ENCODE assay signal across 8 mouse cellular contexts in genomic region chr12:39956396-39956795, GRCm38 (mm10).
DNase-seq lines count a peak whose midpoint lies in the region; ATAC-seq lines count a peak whose summit lies in the region.

No protein-coding gene starts in this region.

- intact Hi-C loops in gastrocnemius, postnatal 14 days (cut with DNase I; ENCODE audit: low total_unique reads), result no loop called here

- WGBS in hindbrain, embryonic 14.5 days, result 12% methylated on average over 15 of the region's 15 CpGs
- WGBS in liver, embryonic 12.5 days (ENCODE audit: insufficient replicate concordance), result 68% methylated on average over 15 of the region's 15 CpGs

- H3K4me3 ChIP-seq in hindbrain, embryonic 14.5 days (replicated peaks; ENCODE audit: low read length), result peak overlapping the region; percentile 21
- no peak overlapping the region for H3K4me3 ChIP-seq in liver, embryonic 12.5 days

- peak overlapping the region; percentile 27 for H3K27ac ChIP-seq in hindbrain, embryonic 14.5 days
- H3K27ac ChIP-seq in liver, embryonic 12.5 days, result no peak overlapping the region

- ATAC-seq in hindbrain, embryonic 14.5 days (ENCODE audit: low FRiP score), result peak; percentile 96
- no peak for ATAC-seq in liver, embryonic 12.5 days

- peak overlapping the region; percentile 47 for H3K9ac ChIP-seq in hindbrain, embryonic 14.5 days
- no peak overlapping the region for H3K9ac ChIP-seq in liver, embryonic 12.5 days

- DNase-seq in adrenal gland, postnatal 25 days, result peak; percentile 45
- peak; percentile 59 to 60 for DNase-seq in cerebellum, postnatal 36 days
- peak; percentile 52 for DNase-seq in gastrocnemius, postnatal 14 days
- peak; percentile 82 for DNase-seq in hindbrain, embryonic 14.5 days (ENCODE audit: low spot score)
- peak; percentile 48 to 70 for DNase-seq in layer of hippocampus, postnatal 36 days
- peak; percentile 92 for DNase-seq in retina, postnatal 1 day
- DNase-seq in thymus, postnatal 36 days, result no peak

- H3K4me1 ChIP-seq in hindbrain, embryonic 14.5 days (replicated peaks; ENCODE audit: control insufficient read depth, insufficient read depth, low read length), result 0 out of 2 replicates have a peak, but pooled peaks cover 21% of the 10 kb centered on the region
- no peaks in the 10 kb centered on the region for H3K4me1 ChIP-seq in liver, embryonic 12.5 days

- H3K9me3 ChIP-seq in hindbrain, embryonic 14.5 days (ENCODE audit: control insufficient read depth, low read length), result no peaks in the 10 kb centered on the region
- no peaks in the 10 kb centered on the region for H3K9me3 ChIP-seq in liver, embryonic 12.5 days (replicated peaks)

- H3K36me3 ChIP-seq in hindbrain, embryonic 14.5 days (replicated peaks; ENCODE audit: control insufficient read depth, insufficient read depth), result no peaks in the 10 kb centered on the region
- H3K36me3 ChIP-seq in liver, embryonic 12.5 days, result no peaks in the 10 kb centered on the region

- peak overlapping the region; percentile 51 for H3K4me2 ChIP-seq in hindbrain, embryonic 14.5 days (replicated peaks)
- H3K4me2 ChIP-seq in liver, embryonic 12.5 days, result no peak overlapping the region

- H3K27me3 ChIP-seq in hindbrain, embryonic 14.5 days (ENCODE audit: control insufficient read depth, insufficient read depth, low read length), result no peaks in the 10 kb centered on the region
- no peaks in the 10 kb centered on the region for H3K27me3 ChIP-seq in liver, embryonic 12.5 days (replicated peaks)

Comparison
In these comparisons a context has a peak if more than half of its experiments do, and no peak if none do; other contexts are left out.
1. DNase-seq: peak in adrenal gland, postnatal 25 days (single experiment), cerebellum, postnatal 36 days (2 of 2), gastrocnemius, postnatal 14 days (single experiment), hindbrain, embryonic 14.5 days (single experiment), layer of hippocampus, postnatal 36 days (2 of 2) and retina, postnatal 1 day (single experiment); none in thymus, postnatal 36 days (0 of 2).